Mouse (Mus musculus) myocyte (in vitro differentiated cells): Measurements from ENCODE around the gene Tmem207.

Source experiments
- CEBPB ChIP-seq: IDR thresholded peaks from 2 replicates; pipeline ENCODE4 v1.6.1; 2011; ENCODE audit warnings: mild to moderate bottlenecking, moderate library complexity; ENCODE audit not compliant: poor library complexity, insufficient read depth, severe bottlenecking
- E2F4 ChIP-seq: IDR thresholded peaks from one replicate; pipeline ENCODE4 v1.6.1; 2011; ENCODE audit warnings: mild to moderate bottlenecking, control low read depth, moderate library complexity; ENCODE audit not compliant: insufficient read depth
- MAX ChIP-seq: IDR thresholded peaks from one replicate; pipeline ENCODE4 v1.6.1; 2011; ENCODE audit warnings: low read depth, mild to moderate bottlenecking, control low read depth
- MYOD1 ChIP-seq, 3 experiments: IDR thresholded peaks; one replicate each; pipeline ENCODE4 v1.6.1; 2011; ENCODE audit warnings: control low read depth in 2 of 3, low read depth in 2 of 3, mild to moderate bottlenecking in 2 of 3, moderate library complexity in 1 of 3; ENCODE audit not compliant: insufficient read length in 2 of 3, control insufficient read depth in 1 of 3
- MYOG ChIP-seq, 3 experiments: IDR thresholded peaks; one replicate each; pipeline ENCODE4 v1.6.1; 2011; ENCODE audit warnings: control low read depth in 2 of 3, low read depth in 2 of 3, mild to moderate bottlenecking in 2 of 3; ENCODE audit not compliant: insufficient read length in 2 of 3, control insufficient read depth in 1 of 3, insufficient read depth in 1 of 3
- POLR2A ChIP-seq: IDR thresholded peaks from one replicate; pipeline ENCODE4 v1.6.1; 2011; ENCODE audit warnings: low read depth, mild to moderate bottlenecking, control low read depth, moderate library complexity; ENCODE audit not compliant: insufficient read length
- POLR2AphosphoS2 ChIP-seq: IDR thresholded peaks from one replicate; pipeline ENCODE4 v1.6.1; 2011; ENCODE audit warnings: low read depth, control low read depth; ENCODE audit not compliant: insufficient read length
- REST ChIP-seq: IDR thresholded peaks from one replicate; pipeline ENCODE4 v1.6.1; 2011; ENCODE audit warnings: mild to moderate bottlenecking, control low read depth, moderate library complexity; ENCODE audit not compliant: insufficient read depth, insufficient read length
- SRF ChIP-seq: IDR thresholded peaks from one replicate; pipeline ENCODE4 v1.6.1; 2011; ENCODE audit warnings: low read depth; ENCODE audit not compliant: control insufficient read depth, insufficient read length
- TCF12 ChIP-seq: IDR thresholded peaks from one replicate; pipeline ENCODE4 v1.6.1; 2011; ENCODE audit warnings: mild to moderate bottlenecking, control low read depth; ENCODE audit not compliant: poor library complexity, insufficient read depth, severe bottlenecking
- USF1 ChIP-seq: IDR thresholded peaks from one replicate; pipeline ENCODE4 v1.6.1; 2011; ENCODE audit warnings: low read depth, mild to moderate bottlenecking, control low read depth, moderate library complexity

GRCm38 (mm10) chr16:26456182-26456581 lies 70.4 kb downstream of the Tmem207 start:
- TF ChIP-seq POLR2A (no peak), MYOG (IDR thresholded peaks at IDR 0.05; ENCODE audit: control insufficient read depth in 1 of 3, insufficient read depth in 1 of 3, insufficient read length in 2 of 3, low read depth in 2 of 3) (no peak), E2F4 (no peak), USF1 (no peak), POLR2AphosphoS2 (no peak), MAX (no peak), TCF12 (no peak), MYOD1 (IDR thresholded peaks at IDR 0.05; ENCODE audit: control insufficient read depth in 1 of 3, insufficient read length in 2 of 3, low read depth in 2 of 3) (no peak), REST (no peak), SRF (no peak), CEBPB (no peak)
